Mouse (Mus musculus): ENCODE measurements around the gene Lrrc8c.

Gene Lrrc8c

DNA sequence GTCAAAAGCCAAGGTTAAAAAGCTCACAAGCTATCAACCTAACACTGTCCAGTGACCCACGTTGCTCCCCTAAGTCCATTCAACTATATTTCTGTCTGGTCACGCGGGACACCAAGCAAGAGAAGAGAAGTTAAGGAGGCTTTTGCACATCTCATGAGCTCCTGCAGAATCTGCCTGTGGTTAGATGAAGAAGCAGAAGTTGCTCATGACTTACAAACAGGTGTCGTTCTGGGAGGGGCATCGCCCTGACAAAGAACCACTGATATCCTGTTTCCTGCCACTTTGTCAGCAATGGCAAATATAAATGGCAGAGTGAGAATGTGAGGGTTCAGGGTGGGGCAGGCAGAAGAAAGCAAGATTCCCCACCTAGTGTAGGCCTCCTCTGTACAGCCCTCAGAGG lies 123.3 kb downstream of the Lrrc8c start:
- no peak for DNase-seq

DNA sequence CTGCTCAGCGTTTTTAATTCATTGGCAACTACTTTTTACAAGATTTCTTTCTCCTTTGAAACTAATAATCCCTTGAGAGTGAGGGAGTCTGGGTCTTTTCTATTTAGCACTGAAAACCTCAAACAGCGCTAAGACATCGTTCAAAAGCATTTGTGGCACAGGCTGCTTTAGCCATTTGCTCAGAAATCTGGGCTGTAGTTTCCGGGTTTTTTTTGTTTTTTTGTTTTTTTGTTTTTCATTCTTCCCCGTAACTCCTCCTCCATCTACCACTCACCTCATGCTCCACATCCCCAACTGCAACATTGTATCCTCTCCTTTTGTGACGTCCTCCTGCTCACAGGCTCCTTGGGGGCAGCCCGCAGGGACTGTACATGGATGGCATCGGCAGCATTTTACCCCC lies 124.1 kb downstream of the Lrrc8c start:
- DNase-seq: no peak

DNA sequence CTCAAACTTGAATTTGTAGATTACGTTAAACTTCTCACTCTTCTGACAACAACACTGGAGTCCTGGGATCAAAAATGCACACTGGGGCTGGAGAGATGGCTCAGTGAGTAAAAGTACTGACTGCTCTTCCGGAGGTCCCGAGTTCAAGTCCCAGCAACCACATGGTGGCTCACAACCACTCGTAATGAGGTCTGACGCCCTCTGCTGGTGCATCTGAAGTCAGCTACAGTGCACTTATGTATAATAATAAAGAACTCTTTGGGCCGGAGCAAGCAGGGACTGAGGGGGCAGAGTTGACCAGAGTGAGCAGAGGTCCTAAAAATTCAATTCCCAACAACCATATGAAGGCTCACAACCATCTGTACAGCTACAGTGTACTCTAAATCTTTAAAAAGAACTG lies 125.0 kb downstream of the Lrrc8c start:
- DNase-seq: no peak

DNA sequence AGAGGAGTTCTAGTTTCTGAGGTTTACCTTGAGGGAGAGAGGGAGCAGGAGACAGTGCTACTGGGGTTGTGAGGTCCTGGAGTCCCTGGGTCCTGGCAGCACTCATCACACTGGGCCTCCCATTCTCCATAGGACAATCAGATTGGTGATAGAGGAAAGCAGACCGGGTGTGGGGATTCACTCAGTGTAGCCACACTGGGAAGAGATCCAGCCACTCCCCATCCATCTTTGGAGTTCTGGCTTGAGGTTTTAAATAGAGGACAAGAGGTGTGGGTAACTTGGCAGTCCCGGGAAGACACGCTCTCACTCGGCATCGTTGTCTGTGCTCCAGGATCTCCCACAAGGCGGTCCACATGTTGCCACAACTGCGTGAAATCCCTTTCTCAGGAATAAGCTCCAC lies 127.9 kb downstream of the Lrrc8c start:
- no peak for DNase-seq

DNA sequence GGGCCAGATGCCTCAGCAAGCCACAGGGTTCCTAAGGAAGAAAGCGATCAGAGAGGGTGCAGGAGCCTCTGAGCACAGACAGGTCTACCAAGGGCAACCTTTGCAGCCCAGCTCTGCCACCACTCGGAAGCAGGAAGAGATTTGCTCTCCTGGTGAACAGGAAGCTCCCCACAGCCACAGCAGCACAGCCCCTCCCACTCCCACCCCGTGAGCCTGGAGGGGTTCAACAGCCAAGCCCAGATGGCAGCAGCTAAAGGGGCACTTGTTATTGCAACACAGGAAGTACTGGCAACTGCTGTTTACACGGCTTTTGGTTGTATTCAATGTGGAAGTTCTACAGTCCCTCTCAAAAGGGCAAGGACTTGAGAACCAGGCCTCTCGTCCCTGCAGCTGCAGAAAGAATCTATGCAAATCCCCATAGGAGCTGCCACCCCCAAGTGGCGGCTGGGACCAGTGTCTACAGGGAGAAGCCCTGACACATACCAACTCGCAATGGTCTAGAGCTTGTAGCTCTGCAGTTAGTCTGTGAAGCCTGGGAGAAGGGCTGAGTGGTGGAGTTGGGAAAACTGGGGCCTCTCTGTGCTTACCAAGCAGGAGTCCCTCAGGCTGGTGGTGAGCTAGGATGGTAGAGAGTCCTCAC lies 129.6 kb downstream of the Lrrc8c start:
- no peak for DNase-seq

DNA sequence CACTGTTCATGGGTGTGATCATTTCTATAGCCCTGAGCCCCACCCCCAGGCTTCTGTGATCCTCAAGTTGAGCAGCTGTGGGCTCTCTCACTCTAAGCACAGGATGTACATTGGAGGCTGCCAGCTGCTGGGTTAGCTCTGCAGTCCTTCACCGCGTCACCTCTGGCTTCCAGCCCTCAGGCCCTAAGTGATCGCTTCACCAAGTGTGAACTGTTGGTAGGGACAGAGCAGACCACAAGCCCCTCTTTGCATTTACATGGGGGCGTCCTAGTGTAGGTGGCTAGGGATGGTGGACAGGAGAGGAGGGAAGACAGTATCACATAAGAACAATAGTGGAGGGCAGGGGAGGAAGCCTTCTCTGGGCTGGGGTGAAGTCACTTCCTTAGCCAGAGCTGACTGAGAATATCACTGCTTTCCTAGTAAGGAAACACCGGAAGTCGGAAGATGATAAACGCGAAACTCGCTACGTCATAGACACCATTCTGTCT lies 130.4 kb downstream of the Lrrc8c start:
- no peak for DNase-seq

DNA sequence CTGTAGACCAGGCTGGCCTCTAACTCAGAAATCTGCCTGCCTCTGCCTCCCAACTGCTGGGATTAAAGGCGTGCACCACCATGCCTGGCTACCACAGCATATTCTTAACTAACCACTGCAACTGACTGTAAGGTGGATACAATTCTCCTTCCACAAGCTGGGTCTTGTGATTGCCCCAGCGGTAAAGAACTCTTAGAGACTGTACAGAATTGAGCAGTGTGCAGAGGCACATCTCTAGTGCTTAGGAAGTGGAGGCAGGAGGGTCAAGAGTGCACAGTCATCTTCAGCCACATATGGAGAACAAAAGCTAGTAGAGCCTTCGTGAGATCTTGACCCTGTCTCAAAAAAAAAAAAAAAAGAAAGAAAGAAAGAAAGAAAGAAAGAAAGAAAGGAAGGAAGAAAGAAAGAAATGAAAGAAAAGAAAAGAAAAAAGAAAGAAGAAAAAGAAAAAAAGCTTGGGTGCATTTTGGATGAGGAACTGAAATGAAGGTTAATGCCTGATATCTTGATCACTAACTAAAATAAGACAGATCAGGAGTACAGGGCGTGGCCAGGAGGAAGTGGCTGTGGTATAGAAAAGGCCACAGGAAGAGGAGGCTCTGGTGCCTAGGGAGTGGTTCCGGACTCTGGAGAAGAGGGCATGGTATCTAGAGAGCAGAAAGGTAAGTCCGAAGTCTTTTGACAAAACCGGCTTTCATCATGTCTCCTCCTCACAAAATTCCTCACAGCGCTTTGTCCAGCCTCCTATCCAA lies 131.7 kb downstream of the Lrrc8c start:
- DNase-seq: no peak

DNA sequence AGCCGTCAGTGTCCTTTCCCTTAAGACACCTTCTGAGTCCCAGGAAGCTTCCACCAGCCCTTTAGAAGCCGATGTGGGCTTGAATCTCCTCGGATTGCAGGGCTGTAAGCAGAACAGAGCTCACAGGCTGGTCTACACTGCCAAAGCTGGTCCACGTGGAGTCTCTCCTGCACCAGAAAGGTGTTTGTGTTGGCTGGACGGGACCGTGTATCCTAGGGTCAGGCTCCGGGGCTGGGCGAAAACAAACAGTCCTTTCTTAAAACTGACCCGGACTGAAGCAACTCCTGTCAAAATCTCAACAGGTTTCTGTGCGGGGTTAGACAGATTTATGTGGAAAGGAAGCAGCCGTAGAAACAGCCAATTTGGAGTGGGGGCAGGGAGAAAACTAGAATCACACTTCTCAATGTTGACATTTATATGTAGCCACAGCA lies 132.4 kb downstream of the Lrrc8c start:
- no peak for DNase-seq

DNA sequence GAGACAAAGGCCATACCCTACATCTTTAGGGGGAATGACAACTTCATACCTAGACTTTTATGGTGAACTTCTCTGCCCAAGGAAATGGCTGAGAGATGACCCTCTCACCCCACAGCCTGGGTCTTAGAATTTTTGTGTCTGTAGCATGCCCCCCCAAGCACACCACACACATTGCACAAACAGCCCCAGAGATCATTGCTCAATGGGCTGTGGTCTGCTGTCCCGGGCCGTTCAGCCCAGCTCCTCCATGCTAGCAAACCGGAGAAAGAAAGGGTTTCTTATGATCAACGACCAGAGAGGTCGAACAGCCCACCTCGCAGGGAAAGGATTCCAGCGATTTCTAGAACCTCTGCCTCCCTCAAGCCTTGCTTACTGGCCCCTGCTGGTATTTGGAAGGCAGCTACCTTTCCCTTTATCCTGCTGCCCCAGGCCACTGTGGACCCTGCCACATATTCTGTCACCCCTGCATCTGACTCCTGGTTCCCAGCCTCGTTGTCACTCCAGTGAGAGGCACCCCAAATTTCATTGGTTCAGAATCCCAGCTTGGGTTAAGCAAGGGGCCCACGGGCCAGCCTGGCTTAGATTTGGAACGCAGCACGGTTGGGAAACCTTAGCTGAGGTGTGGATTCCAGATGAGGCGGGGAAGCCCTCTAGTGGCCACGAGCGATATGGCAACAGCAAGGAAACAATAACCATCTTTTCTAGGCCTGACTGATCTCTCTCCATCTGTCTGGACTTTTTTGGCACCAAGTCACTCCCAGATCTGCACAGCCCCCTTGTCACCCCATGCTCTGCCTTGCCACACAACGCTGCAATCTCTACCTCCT lies 135.3 kb downstream of the Lrrc8c start:
- peak; percentile 76 to 84 for DNase-seq

DNA sequence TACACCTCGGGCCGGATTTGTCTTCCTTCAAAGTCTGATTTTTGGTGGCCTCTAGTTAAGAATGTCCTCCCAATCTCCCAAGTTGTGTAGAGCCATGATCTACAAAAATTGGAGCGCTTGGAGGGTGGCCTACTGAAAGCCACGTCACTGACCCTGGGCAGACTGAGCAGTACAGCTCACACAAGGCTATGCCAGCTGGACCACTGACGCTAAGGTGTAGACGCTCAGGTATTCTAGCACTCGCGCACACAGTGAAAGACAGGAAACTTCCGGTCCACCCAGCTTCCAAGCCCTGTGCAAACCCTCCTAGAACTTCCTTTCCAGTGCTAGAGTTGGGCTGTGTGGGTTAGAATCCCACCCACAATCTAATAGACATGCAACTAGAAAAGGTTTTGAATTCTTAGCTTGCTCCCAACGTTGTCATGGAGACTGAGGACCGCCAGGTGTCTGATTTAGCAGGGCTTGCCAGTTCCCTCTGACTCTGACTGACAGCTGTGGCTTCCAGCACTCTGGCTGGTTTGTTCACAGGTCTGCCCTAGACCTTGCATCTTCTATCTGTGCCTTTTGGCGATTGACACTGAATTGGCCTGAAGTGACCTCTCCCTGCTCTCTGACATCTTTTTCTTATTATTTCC lies 136.0 kb downstream of the Lrrc8c start:
- no peak for DNase-seq

DNA sequence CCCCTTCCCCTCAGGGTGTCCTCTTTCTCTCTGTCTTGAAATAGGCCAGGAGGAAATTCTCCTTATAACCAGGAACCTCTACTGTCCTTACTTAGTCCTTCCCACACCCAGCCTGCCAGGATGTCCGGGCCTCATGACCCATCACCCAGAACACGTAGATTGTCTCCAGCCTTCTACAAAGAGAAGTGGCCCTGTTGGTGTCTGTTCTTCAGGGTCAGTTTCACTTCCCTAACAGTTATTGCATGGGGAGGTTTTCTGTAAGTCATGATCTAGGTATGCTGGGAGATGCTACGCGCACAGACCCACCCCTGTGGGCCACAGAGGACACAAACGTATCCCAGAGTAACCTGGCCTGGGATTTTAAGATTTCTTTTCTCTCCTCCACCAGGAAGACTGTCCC lies 142.7 kb downstream of the Lrrc8c start:
- no peak for DNase-seq
